Mouse (Mus musculus) heart, postnatal 4 days (tissue): Measurements from ENCODE around the gene Ddx58. TPM values are rescaled to one million over a fixed set of nuclear protein-coding genes. Genes with fewer than 3 reads are reported as not detected.

Source experiments
- DNase-seq: peaks from one replicate; pipeline ENCODE4 v3.0.0; 2021
- total RNA-seq, 2 experiments: library from RNA; stranded (reverse); gene quantifications; 2 replicates each; pipeline ENCODE4 v1.2.3; 2021

Ddx58 gene
- total RNA-seq, 2 experiments from 2014 or later = 6.9 to 7.4 TPM

DNA sequence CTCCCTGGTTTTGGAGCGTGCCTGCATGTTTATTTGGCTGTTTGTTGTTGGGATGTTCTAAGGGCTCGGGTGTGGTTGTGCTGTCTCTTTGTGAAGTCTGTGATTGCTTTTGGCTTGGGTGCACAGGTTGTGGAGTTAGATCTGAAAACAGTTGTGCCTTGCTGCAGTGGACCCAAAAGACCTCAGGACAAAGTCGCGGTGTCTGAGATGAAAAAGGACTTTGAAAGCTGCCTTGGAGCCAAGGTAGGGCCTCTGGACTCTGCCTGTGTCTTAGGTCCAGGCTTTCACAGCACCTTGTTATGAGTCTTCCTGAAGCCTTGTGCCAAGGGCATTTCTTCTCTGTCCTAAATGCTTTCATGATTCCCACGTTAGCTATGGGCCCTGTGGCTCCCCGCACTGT, 59.6 kb downstream of the Ddx58 start:
- DNase-seq = no peak

DNA sequence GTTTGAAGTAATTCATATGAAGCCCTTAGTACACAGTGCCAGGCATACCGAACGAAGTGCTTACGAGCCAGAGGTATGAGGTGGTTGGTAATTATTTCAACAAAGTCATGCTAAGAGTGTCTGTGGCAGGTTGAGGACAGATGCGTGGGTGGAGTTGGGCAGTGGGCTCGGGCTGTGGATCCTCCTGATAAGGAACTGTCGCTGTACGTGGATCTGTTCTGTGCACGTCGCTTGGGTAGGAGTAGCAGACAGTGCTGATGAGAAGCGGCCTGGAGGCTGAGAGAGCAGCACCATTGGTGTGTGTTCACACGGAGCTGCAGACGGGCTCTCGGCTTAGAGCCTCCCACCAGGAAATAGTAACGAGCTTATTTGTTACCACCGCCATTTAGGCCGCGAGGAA, 61.0 kb downstream of the Ddx58 start:
- no peak for DNase-seq

DNA sequence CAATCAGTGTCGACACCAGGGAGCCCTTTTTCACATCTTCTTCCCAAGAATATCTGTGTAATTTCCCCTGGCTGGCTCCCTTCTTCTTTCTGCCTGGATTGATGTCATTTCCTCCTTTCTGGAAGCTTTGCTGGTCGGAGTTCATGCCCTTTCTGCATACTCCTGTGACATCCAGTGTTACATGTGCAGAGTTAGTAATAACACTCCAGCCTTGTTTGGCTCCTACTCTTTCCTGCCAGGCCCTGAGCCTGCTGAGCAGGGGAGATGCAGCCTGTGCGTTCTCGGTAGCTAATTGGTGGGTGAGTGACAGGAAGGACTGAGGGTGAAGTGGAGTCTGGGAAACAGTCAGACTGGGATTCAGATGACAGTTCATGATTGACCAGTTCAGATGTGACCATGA, 65.3 kb downstream of the Ddx58 start:
- peak; percentile 12 for DNase-seq

DNA sequence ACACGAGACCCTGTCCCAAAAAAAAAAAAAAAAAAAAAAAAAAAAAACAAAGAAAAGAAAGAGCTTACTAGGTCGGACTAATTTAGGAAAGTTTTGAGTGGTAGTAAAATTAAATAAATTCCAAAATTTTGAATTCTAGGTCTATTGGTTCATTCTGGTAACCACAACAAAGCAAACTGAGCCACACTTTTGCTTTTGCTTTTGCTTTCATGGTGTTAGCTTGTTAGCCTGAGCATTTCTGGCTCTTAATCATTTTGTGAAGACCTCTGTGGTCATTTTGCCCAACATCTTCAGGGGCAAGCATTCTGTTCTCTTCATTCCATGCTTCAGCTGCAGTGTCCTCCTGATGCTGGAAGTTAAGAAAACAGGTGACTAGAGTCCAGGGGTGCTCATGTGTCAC, 67.3 kb downstream of the Ddx58 start:
- no peak for DNase-seq

DNA sequence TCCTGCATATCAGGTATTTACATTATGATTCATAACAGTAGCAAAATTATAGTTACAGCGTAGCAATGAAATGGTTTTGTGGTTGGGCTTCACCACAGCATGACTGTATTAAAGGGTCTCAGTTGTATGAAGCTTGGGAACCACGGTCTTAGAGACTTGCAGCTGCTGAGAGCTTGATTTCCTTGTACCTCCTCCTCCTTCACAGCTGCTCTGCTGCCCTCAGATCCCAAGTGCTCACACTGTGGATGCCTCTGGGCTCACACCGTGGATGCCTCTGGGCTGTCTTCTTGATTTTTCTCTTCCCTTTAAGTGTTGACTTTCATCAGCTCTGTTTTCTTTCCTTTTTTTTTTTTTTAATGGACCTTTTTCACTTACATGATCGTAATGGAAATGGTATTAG, 68.2 kb downstream of the Ddx58 start:
- DNase-seq = no peak

DNA sequence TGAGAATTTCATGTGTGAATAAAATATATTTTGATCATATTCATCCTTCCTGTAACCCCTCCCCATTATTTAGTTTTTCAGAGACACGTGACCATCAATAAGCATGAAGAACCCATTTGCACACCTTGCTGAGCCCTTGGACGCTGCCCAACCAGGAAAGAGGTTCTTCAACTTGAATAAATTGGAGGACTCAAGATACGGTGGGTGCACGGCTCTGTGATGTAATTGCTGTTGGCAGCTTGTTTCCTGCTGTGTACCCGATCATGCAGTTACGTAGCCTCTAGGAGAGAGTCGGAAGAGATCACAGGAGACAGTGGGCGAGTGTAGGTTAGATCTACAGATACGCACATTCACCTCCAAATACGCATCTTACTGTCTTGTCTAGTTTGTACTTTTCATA, 76.0 kb downstream of the Ddx58 start:
- no peak for DNase-seq

DNA sequence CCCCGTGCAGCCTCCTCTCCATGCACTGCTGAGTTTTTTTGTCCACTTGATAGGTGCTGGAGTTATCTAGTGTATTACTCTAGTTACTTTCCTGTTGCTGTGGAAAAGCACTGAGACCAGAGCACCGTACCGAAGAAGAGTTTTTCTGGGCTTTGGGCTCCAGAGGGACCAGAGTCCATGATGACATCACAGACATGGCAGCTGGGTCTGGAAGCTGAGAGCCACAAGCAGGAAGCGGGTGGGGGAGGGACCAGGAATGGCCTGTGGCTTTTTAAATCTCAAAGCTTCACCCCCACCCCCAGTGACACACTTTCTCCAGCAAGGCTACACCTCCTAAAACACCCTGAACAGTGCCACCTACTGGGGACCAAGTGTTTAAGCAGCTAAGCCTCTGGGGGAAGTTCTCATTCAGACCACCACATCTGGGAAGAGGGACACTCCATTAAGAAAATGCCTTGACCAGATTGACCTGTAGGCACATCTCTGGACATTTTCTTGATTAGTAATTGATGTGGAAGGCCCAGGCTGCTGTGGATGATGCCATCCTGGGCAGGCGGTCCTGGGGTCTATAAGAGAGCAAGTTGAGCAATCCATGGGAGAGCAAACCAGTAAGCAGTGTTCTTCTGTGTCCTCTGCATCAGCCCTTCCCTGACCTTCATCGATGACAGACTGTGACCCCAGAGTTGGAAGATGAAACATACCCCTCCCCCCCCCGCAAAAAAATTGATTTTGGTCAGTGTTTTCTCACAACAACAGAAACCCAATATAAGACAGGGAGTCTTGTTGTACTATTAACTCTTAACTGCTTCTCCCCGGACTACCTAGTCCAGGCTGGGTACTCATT, 78.8 kb downstream of the Ddx58 start:
- no peak for DNase-seq

DNA sequence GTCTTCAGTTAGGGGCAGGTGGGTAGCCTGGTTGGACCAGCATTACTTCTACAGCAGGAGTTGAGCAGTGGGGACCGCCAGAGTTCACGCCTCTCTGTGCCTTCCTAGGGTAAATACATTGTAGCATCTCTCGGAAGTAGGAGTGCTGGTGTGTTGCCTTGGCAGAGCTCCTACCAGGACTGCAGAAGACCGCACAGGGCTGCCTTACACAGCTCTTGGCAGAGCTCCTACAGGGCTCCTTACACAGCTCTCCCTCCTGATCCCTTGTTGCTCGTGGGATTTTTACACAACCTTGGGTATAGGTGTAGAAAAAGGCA, 81.4 kb downstream of the Ddx58 start:
- no peak for DNase-seq

DNA sequence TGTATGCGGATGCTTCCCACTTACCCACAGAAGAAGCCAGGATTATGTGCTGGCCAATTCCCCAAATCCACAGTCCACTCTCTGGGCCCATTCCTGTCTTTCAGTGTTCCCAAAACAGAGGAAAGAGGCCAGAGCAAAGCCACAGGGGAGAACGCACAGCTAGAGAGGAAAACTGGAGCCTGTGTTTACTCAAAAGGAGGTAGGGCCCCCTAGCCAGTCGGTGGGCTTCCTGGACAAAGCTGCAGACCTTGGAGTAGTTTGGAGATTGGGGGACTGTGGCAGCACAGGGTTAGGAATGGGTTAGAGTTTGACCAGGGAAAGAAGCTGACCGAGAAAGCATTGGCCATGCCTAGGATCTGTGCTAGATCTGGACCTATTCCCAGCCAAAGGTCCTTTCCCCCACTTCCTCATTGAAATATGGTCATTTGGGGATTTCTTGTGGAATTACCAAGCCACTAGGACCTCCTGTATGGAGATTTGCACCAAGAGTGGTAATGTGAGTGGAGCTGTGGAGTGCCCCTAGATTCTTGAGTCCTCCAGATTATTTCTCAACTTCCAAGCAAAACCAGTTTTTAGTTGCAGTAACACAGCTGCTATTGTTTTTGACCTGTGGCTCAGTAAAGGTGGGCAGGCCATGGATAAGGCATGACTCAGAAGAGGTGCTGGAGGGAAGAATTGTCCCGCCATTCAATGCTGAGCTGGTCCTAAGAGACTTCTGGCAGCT, 82.0 kb downstream of the Ddx58 start:
- no peak for DNase-seq

DNA sequence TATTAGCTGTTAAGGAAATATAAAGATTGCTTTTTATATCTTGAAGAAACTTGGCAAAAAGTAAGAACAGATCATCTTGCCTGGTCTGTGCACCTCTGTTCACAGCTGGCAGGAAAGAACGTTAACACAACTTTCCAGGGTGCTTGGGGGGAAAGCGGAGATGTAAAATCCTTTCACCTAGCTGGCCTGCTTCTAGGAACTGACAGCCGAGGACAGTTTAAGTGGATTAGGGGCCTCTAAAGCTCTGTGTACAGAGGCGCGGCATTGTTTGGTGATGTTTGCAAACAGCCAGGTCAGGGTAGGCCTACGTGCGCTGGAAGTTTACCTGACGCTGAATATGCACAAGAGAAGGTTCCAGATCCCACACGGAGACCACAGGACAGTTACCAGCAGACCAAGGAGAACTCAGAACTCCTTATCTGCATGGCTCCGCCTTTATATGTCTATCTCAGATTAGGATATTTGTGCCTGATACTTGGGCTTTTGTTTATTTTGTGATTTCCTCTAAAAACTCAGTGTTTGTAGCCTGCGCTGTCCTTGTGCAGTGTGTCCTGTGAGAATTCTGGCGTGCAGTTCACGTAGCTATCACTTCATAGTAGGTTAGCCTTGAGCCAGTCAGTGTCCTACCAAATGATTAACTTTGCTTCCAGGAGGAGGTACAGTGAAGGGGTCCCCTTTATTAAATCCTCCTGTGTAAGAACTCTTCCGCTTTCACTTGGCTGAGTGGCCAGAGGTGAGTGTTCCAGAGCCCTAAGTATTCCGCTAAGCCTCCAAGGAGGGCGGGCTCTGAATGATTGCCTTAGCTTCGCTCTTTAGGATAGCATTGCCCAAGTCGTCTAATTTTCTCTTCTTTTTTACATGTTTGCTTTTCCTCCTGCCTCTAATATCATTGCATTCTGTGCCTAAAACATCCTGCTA, 82.8 kb downstream of the Ddx58 start:
- no peak for DNase-seq

DNA sequence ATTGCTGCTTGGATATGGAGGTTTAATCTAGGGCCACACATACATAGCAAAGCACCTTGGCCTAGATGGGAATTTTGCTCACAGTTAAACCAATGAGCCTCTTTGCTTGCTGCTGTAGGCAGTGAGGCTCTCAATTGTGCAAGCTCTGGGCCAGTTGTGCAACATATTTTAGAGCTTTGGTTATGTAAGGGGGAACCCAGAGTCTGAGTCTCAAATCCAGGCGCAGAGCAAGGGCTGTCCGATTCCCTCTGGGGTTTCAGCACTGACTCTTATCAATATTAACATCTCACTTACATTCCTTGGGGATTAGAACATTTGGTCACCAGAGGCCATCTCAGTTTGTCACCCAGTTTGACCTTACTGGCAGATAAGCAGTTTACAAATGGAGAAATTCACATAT, 83.5 kb downstream of the Ddx58 start:
- DNase-seq = no peak

DNA sequence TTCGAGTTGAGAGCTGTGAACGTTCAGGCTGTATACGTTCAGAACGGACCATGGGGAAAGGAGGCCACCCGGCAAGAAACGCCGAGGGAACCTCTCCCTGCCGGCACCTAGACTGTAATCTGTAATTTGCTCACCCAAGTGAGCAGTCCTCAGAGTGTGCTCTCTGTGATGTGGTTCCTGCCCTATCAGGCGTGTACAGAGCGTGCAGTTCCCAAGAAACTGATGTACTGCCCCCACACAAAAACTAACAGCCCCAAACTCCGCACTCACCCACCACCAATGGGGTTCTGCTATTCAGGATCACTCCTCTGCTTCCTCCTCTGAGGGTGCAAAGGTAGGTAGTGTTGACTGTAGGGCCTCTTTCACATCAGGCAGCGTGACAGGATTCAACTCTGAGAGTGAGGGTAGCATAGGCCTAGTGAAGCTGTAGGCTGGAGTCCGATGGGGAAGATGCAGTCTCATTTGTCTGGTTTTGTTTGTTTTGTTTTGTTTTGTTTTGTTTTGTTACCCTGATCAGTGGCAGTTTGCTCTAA, 84.1 kb downstream of the Ddx58 start:
- no peak for DNase-seq

DNA sequence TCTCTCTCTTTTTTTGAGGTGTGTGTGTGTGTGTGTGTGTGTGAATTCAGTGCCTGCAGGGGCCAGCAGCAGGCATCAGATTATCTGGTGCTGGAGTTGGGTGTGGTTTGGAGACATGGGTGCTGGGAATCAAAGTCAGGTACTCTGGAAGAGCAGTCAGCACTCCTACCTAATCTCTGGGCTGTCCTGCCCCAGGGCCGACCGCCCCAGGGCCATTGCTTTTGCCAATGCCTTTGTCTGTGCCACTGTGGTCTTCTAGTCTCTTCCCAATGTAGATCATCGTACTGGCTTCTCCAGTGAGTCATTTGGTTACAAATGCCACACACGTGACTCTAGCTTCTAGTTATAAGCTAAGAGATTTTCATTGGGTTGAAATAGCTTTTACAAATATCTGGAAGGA, 84.9 kb downstream of the Ddx58 start:
- no peak for DNase-seq

Other genes starting within 250 kb of the Ddx58 start
- 10 to 100 TPM; 42.6 to 43.5 TPM for gene Aco1, start 96.7 kb downstream of the Ddx58 start, total RNA-seq
- gene Smim27, start 29.8 kb upstream of the Ddx58 start, total RNA-seq = 10 to 100 TPM; 37.0 to 37.9 TPM
- gene Topors, start 30.0 kb upstream of the Ddx58 start, total RNA-seq = 10 to 100 TPM; 21.2 to 22.0 TPM
- 100 to 1,000 TPM; 396 to 411 TPM for gene Ndufb6, start 39.6 kb upstream of the Ddx58 start, total RNA-seq
- under 1 TPM; 0.14 to 0.24 TPM for gene Tmem215, start 232.4 kb upstream of the Ddx58 start, total RNA-seq